Mouse (Mus musculus): ENCODE measurements at regions not wholly inside any gene's neighbourhood (a gene's known extent, or its start where the extent isn't known, plus 50 kb on each side); places are given as distances from the start of the nearest gene placed in this dataset.

DNA sequence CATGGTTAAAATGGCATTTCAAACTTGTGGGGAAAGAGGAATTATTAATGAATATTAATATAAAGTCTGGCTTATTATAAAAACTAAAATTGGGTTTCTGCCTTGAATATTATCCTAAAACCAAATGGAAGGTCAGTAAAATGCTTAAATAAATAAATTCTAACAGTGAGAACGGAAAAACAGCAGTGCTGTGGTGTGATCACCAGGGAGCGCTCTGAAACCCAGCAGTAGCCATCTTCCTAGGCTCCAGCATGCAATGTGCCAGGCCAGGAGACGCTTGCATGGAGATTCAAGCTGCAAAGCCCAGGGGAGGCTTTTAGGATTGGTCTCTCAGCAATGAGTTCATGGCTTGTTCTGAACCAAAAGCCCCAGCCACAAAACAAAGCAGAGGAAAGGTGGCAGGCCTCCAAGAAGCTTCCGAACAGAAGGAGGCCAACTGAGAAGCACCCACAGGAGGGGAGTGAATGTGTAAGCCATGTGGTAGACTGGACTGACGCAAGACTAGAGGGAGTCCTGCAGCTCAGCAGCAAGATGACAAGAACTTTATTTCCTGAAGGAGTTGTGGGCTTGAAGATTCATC is 52.3 kb upstream of the Bace2 start:
- DNase-seq (ENCODE audit: low read depth, low spot score), result no peak

All from WW6 (cell line).